Mouse (Mus musculus) right cerebral cortex, adult 2 months (tissue): Measurements from ENCODE around the gene Aunip.
A peak's percentile ranks its signal among the peaks of the same experiment; 100 is the strongest.

Source experiments
- DNase-seq, 2 experiments: peaks; one replicate each; pipeline ENCODE4 v3.0.0; 2021 to 2022; ENCODE audit warnings: low spot score in 2 of 2

Aunip gene

GRCm38 (mm10) chr4:134510845-134511411 lies at the start of gene Aunip:
TSS of gene Aunip (plus strand) at chr4:134510999.
- peak; percentile 79 to 81 for DNase-seq

GRCm38 (mm10) chr4:134461252-134461651 lies 49.5 kb upstream of the Aunip start:
- no peak for DNase-seq

GRCm38 (mm10) chr4:134465789-134466188 lies 45.0 kb upstream of the Aunip start:
- DNase-seq = no peak

- DNase-seq = no peak
These were observed 44.2 kb upstream of the Aunip start for GRCm38 (mm10) chr4:134466381-134467262.

GRCm38 (mm10) chr4:134467435-134468214 lies 43.2 kb upstream of the Aunip start:
- DNase-seq = peak in 1 of 2 experiments; percentile 37

- peak; percentile 95 for DNase-seq
These were observed 42.6 kb upstream of the Aunip start, which contains the start of gene Stmn1 for GRCm38 (mm10) chr4:134468215-134468575. TSS of gene Stmn1 (plus strand) at chr4:134468320.

- DNase-seq = peak; percentile 93 to 95
These were observed 42.1 kb upstream of the Aunip start for GRCm38 (mm10) chr4:134468578-134469266.

GRCm38 (mm10) chr4:134469341-134469796 lies 41.4 kb upstream of the Aunip start:
- no peak for DNase-seq

- DNase-seq = no peak
These were observed 40.8 kb upstream of the Aunip start for GRCm38 (mm10) chr4:134469985-134470384.

GRCm38 (mm10) chr4:134471469-134471868 lies 39.3 kb upstream of the Aunip start:
- no peak for DNase-seq

- DNase-seq = no peak
These were observed 37.0 kb upstream of the Aunip start for GRCm38 (mm10) chr4:134473764-134474163.

GRCm38 (mm10) chr4:134474240-134474639 lies 36.6 kb upstream of the Aunip start:
- DNase-seq = no peak

- DNase-seq = no peak
These were observed 33.9 kb upstream of the Aunip start for GRCm38 (mm10) chr4:134476899-134477298.

- DNase-seq = peak; percentile 92 to 98
These were observed 32.8 kb upstream of the Aunip start for GRCm38 (mm10) chr4:134478031-134478430.

- no peak for DNase-seq
These were observed 31.0 kb upstream of the Aunip start for GRCm38 (mm10) chr4:134479839-134480238.

GRCm38 (mm10) chr4:134480864-134481263 lies 29.9 kb upstream of the Aunip start:
- DNase-seq = peak; percentile 77

GRCm38 (mm10) chr4:134481270-134481669 lies 29.5 kb upstream of the Aunip start:
- DNase-seq = no peak

GRCm38 (mm10) chr4:134482442-134482841 lies 28.4 kb upstream of the Aunip start:
- DNase-seq = no peak

GRCm38 (mm10) chr4:134483078-134483688 lies 27.6 kb upstream of the Aunip start:
- no peak for DNase-seq

- DNase-seq = peak; percentile 66 to 68
These were observed 27.1 kb upstream of the Aunip start for GRCm38 (mm10) chr4:134483696-134484095.

GRCm38 (mm10) chr4:134484231-134484630 lies 26.6 kb upstream of the Aunip start:
- no peak for DNase-seq
